Mouse (Mus musculus): Measurements from ENCODE around the gene Srgn. TPM values are rescaled to one million over a fixed set of nuclear protein-coding genes. Genes with fewer than 3 reads are reported as not detected.

Gene Srgn
- total and polyA plus RNA-seq, 2 experiments from 2014 or later, result 15.5 to 19.3 TPM

DNA sequence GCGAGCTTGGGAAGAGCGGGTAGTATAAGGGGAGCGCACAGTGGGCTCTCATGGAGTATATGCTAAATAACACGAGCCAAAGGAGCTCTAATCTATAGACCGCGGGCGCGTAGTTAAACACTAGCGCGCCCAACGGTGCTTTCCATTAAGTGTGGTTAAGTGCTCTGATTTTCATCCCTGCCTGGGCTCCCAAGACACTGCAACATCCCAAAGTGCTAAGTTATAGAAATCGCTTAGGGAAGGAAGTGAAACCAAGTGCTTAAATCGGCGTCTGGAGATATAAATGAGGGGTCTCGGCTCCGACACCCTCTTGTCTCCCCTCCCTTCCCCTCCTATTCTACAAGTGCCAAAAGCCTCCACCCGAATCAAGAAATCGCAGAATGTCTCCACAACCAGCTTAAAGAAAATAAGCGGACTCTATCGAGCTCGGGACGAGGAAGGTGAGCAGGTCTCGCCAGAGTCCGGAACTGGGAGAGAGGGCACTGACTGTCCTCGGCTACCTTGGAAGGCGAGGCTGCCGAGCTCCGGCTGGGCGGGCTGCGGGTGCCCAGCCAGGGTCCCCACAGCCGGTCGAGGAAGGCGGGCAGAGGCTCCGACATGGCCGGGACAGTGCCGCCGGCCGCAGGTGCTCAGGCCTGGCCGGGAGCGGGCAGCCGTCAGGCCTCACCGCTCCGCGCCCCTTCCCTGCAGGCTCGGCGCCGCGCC is 41.2 kb downstream of the Srgn start:
- Histone ChIP-seq H3K9me3 (ENCODE audit: low read length) (no peaks in the 10 kb centered on the region), H3K36me3 (ENCODE audit: insufficient read depth, low read length) (no peaks in the 10 kb centered on the region), H3K27me3 (ENCODE audit: insufficient read depth, low read length) (no peaks in the 10 kb centered on the region), H3K9ac (replicated peaks; ENCODE audit: low read length, poor library complexity, severe bottlenecking) (peak overlapping the region; percentile 92), H3K27ac (ENCODE audit: low read depth, low read length) (peak overlapping the region; percentile 84), H3K4me1 (ENCODE audit: insufficient read depth, low read length) (no peaks in the 10 kb centered on the region), H3K4me2 (ENCODE audit: low read depth, low read length, poor library complexity, severe bottlenecking) (peak overlapping the region; percentile 73), H3K4me3 (ENCODE audit: low read depth, low read length) (peak overlapping the region; percentile 94)
- WGBS, result under 1% methylated on average over 43 of the region's 48 CpGs
- ATAC-seq (ENCODE audit: low FRiP score) (peak; percentile 81), DNase-seq (ENCODE audit: low spot score) (peak; percentile 34)
- TF ChIP-seq CTCF (IDR thresholded peaks at IDR 0.05), result no peak

DNA sequence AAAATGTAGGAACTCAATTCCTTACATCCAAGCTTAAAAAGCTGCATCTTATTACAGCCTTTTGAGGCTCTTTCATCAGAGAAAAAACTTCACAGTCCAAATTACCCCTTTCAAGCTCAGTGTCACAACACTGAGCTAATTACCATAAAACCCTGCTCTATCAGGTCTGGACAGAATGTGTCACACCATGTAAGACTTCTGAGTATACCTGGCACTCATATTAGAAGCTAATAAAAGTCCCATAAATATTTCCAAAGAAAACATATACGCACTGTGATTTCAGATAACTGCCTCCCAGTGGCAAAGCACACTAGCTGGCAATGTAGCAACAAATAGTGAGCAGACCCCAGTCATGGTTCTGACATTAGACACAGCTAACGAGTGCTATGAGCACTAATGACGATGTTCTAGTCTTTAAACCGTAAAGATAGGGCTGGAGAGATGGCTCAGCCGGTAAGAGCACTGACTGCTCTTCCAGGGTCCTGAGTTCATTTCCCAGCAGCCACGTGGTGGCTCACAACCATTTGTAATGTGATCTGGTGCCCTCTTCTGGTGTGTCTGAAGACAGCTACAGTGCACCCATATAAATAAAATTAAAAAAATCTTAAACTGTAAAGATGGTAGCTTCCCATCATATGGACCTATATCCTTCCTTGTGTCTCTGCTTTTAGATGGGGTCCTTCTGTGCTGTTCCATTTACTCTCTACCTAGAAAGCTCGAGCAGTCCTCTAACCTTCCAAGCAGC is 46.0 kb downstream of the Srgn start:
- H3K27ac ChIP-seq (ENCODE audit: low read depth, low read length), result no peak overlapping the region
- no peak for DNase-seq (ENCODE audit: low spot score)
- TF ChIP-seq CTCF (IDR thresholded peaks at IDR 0.05), result peak; percentile 21; the same call in 1 of the 2 replicates
- H3K4me2 ChIP-seq (ENCODE audit: low read depth, low read length, poor library complexity, severe bottlenecking), result no peak overlapping the region
- no peaks in the 10 kb centered on the region for H3K27me3 ChIP-seq (ENCODE audit: insufficient read depth, low read length)
- no peak overlapping the region for H3K9ac ChIP-seq (replicated peaks; ENCODE audit: low read length, poor library complexity, severe bottlenecking)
- WGBS, result 69% methylated on average over 7 of the region's 7 CpGs
- no peaks in the 10 kb centered on the region for H3K4me1 ChIP-seq (ENCODE audit: insufficient read depth, low read length)
- H3K4me3 ChIP-seq (ENCODE audit: low read depth, low read length), result no peak overlapping the region
- no peak for ATAC-seq (ENCODE audit: low FRiP score)
- H3K36me3 ChIP-seq (ENCODE audit: insufficient read depth, low read length), result peaks cover 2% of the 10 kb centered on the region; the same call in 1 of the 2 replicates
- H3K9me3 ChIP-seq (ENCODE audit: low read length), result no peaks in the 10 kb centered on the region

DNA sequence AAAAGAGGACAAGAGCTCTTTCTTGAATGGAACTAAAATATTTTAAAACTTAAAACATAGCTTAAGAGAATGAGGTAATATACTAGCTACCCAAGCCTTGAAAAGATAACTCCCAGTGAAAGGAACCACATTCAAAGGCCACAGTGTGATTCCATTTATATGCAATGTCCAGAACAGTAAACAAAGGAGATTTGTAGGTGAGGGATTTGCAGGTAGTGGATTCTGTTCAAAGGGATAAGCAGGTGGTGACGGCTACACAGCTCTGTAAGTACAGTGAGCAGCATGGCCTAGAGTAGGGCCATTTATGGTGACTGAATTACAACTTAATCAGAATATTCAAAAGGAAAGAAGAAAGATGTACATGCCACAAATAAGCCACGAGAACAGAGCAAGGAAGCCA is 50.3 kb downstream of the Srgn start:
- WGBS, result 49% methylated on average over 2 of the region's 2 CpGs
- Histone ChIP-seq H3K27me3 (ENCODE audit: insufficient read depth, low read length) (no peaks in the 10 kb centered on the region), H3K4me2 (ENCODE audit: low read depth, low read length, poor library complexity, severe bottlenecking) (no peak overlapping the region), H3K9ac (replicated peaks; ENCODE audit: low read length, poor library complexity, severe bottlenecking) (no peak overlapping the region), H3K4me1 (ENCODE audit: insufficient read depth, low read length) (no peaks in the 10 kb centered on the region), H3K36me3 (ENCODE audit: insufficient read depth, low read length) (peaks cover 2% of the 10 kb centered on the region; the same call in 1 of the 2 replicates), H3K9me3 (ENCODE audit: low read length) (no peaks in the 10 kb centered on the region), H3K4me3 (ENCODE audit: low read depth, low read length) (no peak overlapping the region), H3K27ac (ENCODE audit: low read depth, low read length) (no peak overlapping the region)
- ATAC-seq (ENCODE audit: low FRiP score) (no peak), DNase-seq (ENCODE audit: low spot score) (no peak)
- TF ChIP-seq CTCF (IDR thresholded peaks at IDR 0.05), result no peak

DNA sequence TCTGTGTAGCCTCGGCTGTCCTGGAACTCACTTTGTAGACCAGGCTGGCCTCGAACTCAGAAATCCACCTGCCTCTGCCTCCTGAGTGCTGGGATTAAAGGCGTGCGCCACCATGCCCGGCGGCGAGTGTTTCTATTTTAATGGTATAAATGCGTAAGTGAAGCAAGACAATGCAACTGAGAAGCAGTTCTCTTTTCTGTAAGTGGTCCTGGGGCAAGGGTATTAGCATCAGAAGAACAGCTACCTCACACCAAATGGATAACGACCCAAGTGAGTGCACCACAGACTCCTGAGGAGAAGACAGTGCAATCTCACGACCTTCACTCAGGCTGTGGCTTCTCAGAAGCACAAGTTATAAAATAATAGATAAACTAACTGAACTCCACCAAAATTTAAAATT is 52.3 kb downstream of the Srgn start:
- Histone ChIP-seq H3K27ac (ENCODE audit: low read depth, low read length) (no peak overlapping the region), H3K36me3 (ENCODE audit: insufficient read depth, low read length) (peaks cover 2% of the 10 kb centered on the region; the same call in 1 of the 2 replicates), H3K9me3 (ENCODE audit: low read length) (no peaks in the 10 kb centered on the region), H3K9ac (replicated peaks; ENCODE audit: low read length, poor library complexity, severe bottlenecking) (no peak overlapping the region), H3K4me2 (ENCODE audit: low read depth, low read length, poor library complexity, severe bottlenecking) (no peak overlapping the region), H3K4me1 (ENCODE audit: insufficient read depth, low read length) (no peaks in the 10 kb centered on the region), H3K4me3 (ENCODE audit: low read depth, low read length) (no peak overlapping the region), H3K27me3 (ENCODE audit: insufficient read depth, low read length) (no peaks in the 10 kb centered on the region)
- ATAC-seq (ENCODE audit: low FRiP score), result no peak
- TF ChIP-seq CTCF (IDR thresholded peaks at IDR 0.05), result no peak
- no peak for DNase-seq (ENCODE audit: low spot score)
- 93% methylated on average over 10 of the region's 10 CpGs for WGBS

DNA sequence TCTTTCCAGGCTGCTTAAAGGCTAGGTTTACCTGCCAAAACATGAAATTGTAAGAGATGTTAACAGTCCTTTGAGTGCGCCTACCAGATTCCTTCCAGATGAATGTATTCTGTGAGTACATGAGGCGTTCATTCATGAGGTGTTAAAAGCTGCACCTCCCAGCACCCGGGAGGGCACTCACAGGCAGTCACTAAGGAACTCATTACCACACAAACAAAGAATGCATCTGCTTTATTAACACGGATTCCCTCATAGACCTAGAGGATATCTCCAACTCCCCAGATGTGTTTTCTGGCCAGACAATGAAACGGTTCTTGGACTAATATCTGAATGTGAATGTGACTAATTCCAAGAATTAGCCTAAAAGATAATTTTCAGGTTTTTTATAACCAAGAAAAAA is 56.1 kb downstream of the Srgn start:
- DNase-seq (ENCODE audit: low spot score), result peak; percentile 6
- H3K9ac ChIP-seq (replicated peaks; ENCODE audit: low read length, poor library complexity, severe bottlenecking), result no peak overlapping the region

DNA sequence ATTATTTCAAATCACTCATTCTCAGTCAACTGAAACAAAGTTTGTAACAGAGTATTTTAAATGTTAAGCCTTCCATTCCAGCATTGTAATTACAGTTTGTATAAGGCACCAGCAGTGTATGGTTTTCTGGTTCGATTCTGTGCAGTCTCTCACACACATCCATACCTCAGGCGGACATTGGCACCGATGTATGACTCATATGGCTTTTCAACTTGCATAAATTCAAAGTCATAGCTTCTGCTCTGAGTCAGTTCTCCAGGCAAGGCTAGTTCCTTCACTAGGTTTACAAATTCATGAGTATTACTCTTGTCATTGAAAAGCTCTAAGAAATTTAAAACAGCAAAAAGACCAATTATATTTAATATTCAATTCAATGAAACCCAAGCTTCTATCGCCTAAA is 57.5 kb downstream of the Srgn start:
- Histone ChIP-seq H3K9me3 (ENCODE audit: low read length) (no peaks in the 10 kb centered on the region), H3K27me3 (ENCODE audit: insufficient read depth, low read length) (no peaks in the 10 kb centered on the region), H3K9ac (replicated peaks; ENCODE audit: low read length, poor library complexity, severe bottlenecking) (no peak overlapping the region), H3K36me3 (ENCODE audit: insufficient read depth, low read length) (no peaks in the 10 kb centered on the region; the same call in 1 of the 2 replicates), H3K4me2 (ENCODE audit: low read depth, low read length, poor library complexity, severe bottlenecking) (no peak overlapping the region), H3K4me1 (ENCODE audit: insufficient read depth, low read length) (no peaks in the 10 kb centered on the region), H3K27ac (ENCODE audit: low read depth, low read length) (no peak overlapping the region), H3K4me3 (ENCODE audit: low read depth, low read length) (no peak overlapping the region)
- ATAC-seq (ENCODE audit: low FRiP score), result no peak
- 93% methylated on average over 4 of the region's 4 CpGs for WGBS
- DNase-seq (ENCODE audit: low spot score), result no peak
- TF ChIP-seq CTCF (IDR thresholded peaks at IDR 0.05), result no peak

More for the DNA sequence above, 56.1 kb downstream of the Srgn start:
- no peak overlapping the region for H3K4me2 ChIP-seq (ENCODE audit: low read depth, low read length, poor library complexity, severe bottlenecking)
- 58% methylated on average over 5 of the region's 5 CpGs for WGBS
- H3K27ac ChIP-seq (ENCODE audit: low read depth, low read length), result no peak overlapping the region
- no peaks in the 10 kb centered on the region for H3K4me1 ChIP-seq (ENCODE audit: insufficient read depth, low read length)
- H3K9me3 ChIP-seq (ENCODE audit: low read length), result no peaks in the 10 kb centered on the region
- no peak overlapping the region for H3K4me3 ChIP-seq (ENCODE audit: low read depth, low read length)
- H3K36me3 ChIP-seq (ENCODE audit: insufficient read depth, low read length), result no peaks in the 10 kb centered on the region; the same call in 1 of the 2 replicates
- TF ChIP-seq CTCF (IDR thresholded peaks at IDR 0.05), result no peak
- no peak for ATAC-seq (ENCODE audit: low FRiP score)
- H3K27me3 ChIP-seq (ENCODE audit: insufficient read depth, low read length), result no peaks in the 10 kb centered on the region

Data from midbrain, postnatal 0 days (tissue).